Mouse (Mus musculus) lung, adult 2 months (tissue): ENCODE measurements at regions not wholly inside any gene's neighbourhood (a gene's known extent, or its start where the extent isn't known, plus 50 kb on each side); places are given as distances from the start of the nearest gene placed in this dataset.

ENCODE experiments used
- CTCF ChIP-seq: fragments of 200-500 bp; IDR thresholded peaks from 2 replicates; pipeline ENCODE4 v1.5.1; 2011; ENCODE audit warnings: mild to moderate bottlenecking, low read length, control low read depth; ENCODE audit not compliant: insufficient read depth
- POLR2A ChIP-seq: fragments of 200-500 bp; IDR thresholded peaks from 2 replicates; pipeline ENCODE4 v1.6.1; 2011; ENCODE audit warnings: low read depth, mild to moderate bottlenecking, control low read depth, low read length, borderline replicate concordance; ENCODE audit errors: extremely low read depth

- no peak for TF ChIP-seq CTCF
- no peak for TF ChIP-seq POLR2A
Observed at GRCm38 (mm10) chr12:39734176-39734575, 303.6 kb downstream of the Arl4a start.
